8 mouse cellular contexts compared by ENCODE assay signal in the genomic region with DNA sequence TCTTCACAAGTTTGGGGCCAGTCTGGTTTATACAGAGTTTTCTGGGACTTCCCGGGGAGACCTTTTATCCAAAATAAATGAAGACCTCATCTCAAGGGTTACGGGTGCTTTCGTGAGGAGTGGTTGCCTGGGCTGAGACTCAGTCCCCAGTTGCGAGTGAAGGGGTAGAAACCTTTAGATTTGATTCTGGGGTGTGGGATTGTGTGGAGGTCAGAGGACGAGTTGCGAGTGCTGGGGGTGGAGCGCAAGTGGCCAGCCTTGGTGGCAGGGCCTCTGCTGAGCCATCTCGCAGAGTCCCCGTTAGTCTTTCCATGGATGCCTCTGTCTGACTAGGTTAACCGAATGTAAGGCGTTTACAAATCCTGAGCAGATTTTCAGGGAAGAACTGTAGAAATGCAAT. TPM values are rescaled to one million over a fixed set of nuclear protein-coding genes. Genes with fewer than 3 reads are reported as not detected.
DNase-seq lines count a peak whose midpoint lies in the region; ATAC-seq lines count a peak whose summit lies in the region.

No protein-coding gene starts in this region.

- no peaks in the 10 kb centered on the region for H3K9me3 ChIP-seq in forebrain, embryonic 14.5 days (replicated peaks; ENCODE audit: control insufficient read depth, low read length)
- H3K9me3 ChIP-seq in kidney, embryonic 16.5 days (ENCODE audit: low read length) = no peaks in the 10 kb centered on the region

- intact Hi-C loops in left cerebral cortex, postnatal 4 days (cut with DNase I) = loop anchor here (10.0 kb wide), 2 partner anchors 102 to 138 kb away; partner anchors contain the start of gene N4bp1

- no peak overlapping the region for H3K27ac ChIP-seq in forebrain, embryonic 14.5 days (ENCODE audit: low read depth, low read length)
- peak overlapping the region; percentile 71 for H3K27ac ChIP-seq in kidney, embryonic 16.5 days (ENCODE audit: low read length)

- peak; percentile 4; the same call in 1 of the 2 replicates for ATAC-seq in forebrain, embryonic 14.5 days
- peak; percentile 28; the same call in 1 of the 2 replicates for ATAC-seq in kidney, embryonic 16.5 days (ENCODE audit: low FRiP score, low TSS enrichment)

- H3K4me1 ChIP-seq in forebrain, embryonic 14.5 days (ENCODE audit: control insufficient read depth, insufficient read depth, low read length) = peaks cover 25% of the 10 kb centered on the region; the same call in 1 of the 2 replicates
- peaks cover 15% of the 10 kb centered on the region for H3K4me1 ChIP-seq in kidney, embryonic 16.5 days (ENCODE audit: insufficient read depth, low read length)

- DNase-seq in left cerebral cortex, postnatal 4 days = peak; percentile 13
- DNase-seq in left cerebral cortex, adult 9 months (ENCODE audit: low spot score in 2 of 2) = no peak
- peak; percentile 42 to 63 for DNase-seq in adrenal gland, postnatal 36 days
- no peak for DNase-seq in forebrain, embryonic 14.5 days (ENCODE audit: low spot score)
- DNase-seq in mesoderm, embryonic 11.5 days (ENCODE audit: low read depth, low spot score) = peak; percentile 4
- DNase-seq in layer of hippocampus, adult 9-10 months (ENCODE audit: low spot score) = no peak
- no peak for DNase-seq in urinary bladder, postnatal 25 days (ENCODE audit: low spot score)

- peak overlapping the region; percentile 99 for H3K9ac ChIP-seq in forebrain, embryonic 14.5 days (ENCODE audit: low read length)
- H3K9ac ChIP-seq in kidney, embryonic 16.5 days (replicated peaks; ENCODE audit: low read length) = peak overlapping the region; percentile 99

- WGBS in forebrain, embryonic 14.5 days = 2% methylated on average over 11 of the region's 11 CpGs
- WGBS in kidney, embryonic 16.5 days = 2% methylated on average over 11 of the region's 11 CpGs

- no peaks in the 10 kb centered on the region for H3K27me3 ChIP-seq in forebrain, embryonic 14.5 days (replicated peaks; ENCODE audit: control insufficient read depth, insufficient read depth, low read length)
- no peaks in the 10 kb centered on the region for H3K27me3 ChIP-seq in kidney, embryonic 16.5 days (ENCODE audit: insufficient read depth, low read length)

- H3K36me3 ChIP-seq in forebrain, embryonic 14.5 days (ENCODE audit: control insufficient read depth, insufficient read depth, low read length) = no peaks in the 10 kb centered on the region
- H3K36me3 ChIP-seq in kidney, embryonic 16.5 days (ENCODE audit: insufficient read depth, low read length) = no peaks in the 10 kb centered on the region

- peak overlapping the region; percentile 69 for H3K4me2 ChIP-seq in forebrain, embryonic 14.5 days (ENCODE audit: low read length)
- H3K4me2 ChIP-seq in kidney, embryonic 16.5 days (replicated peaks; ENCODE audit: low read depth, low read length) = peak overlapping the region; percentile 91

- H3K4me3 ChIP-seq in forebrain, embryonic 14.5 days (ENCODE audit: low read depth, low read length) = peak overlapping the region; percentile 93
- H3K4me3 ChIP-seq in kidney, embryonic 16.5 days (ENCODE audit: low read length) = peak overlapping the region; percentile 72

RNA-seq across cellular contexts. Expression of gene Siah1a, which starts 0.8 kb away (rescaled TPM):
- total RNA-seq in left cerebral cortex, postnatal 4 days (2021) = 10 to 100 TPM; 47.1 to 50.1 TPM
- 10 to 100 TPM; 18.1 to 21.3 TPM for total RNA-seq in adrenal gland, postnatal 36 days (2021)
- 104 and 111 TPM in 2 replicates for polyA plus RNA-seq in forebrain, embryonic 14.5 days (2014; fragmentation: Nextera tagmentation; extraction: Ambion mirVana)
- 31.7 and 40.1 TPM in 2 replicates for polyA plus RNA-seq in kidney, embryonic 16.5 days (2015; fragmentation: Nextera tagmentation; extraction: Ambion mirVana)

RNA-seq across cellular contexts. Expression of gene Gm10638, which starts 1.0 kb away (rescaled TPM):
- 1 to 10 TPM; 2.3 to 2.5 TPM for total RNA-seq in left cerebral cortex, postnatal 4 days (2021)
- total RNA-seq in adrenal gland, postnatal 36 days (2021) = 1 to 10 TPM; 3.0 to 4.4 TPM
- 5.8 and 6.0 TPM in 2 replicates for polyA plus RNA-seq in forebrain, embryonic 14.5 days (2014; fragmentation: Nextera tagmentation; extraction: Ambion mirVana)
- 2.6 and 3.5 TPM in 2 replicates for polyA plus RNA-seq in kidney, embryonic 16.5 days (2015; fragmentation: Nextera tagmentation; extraction: Ambion mirVana)

Comparison
In these comparisons a context has a peak if more than half of its experiments do, and no peak if none do; other contexts are left out.
1. DNase-seq: peak in left cerebral cortex, postnatal 4 days (single experiment), adrenal gland, postnatal 36 days (2 of 2) and mesoderm, embryonic 11.5 days (single experiment); none in left cerebral cortex, adult 9 months (0 of 2), forebrain, embryonic 14.5 days (single experiment), layer of hippocampus, adult 9-10 months (single experiment) and urinary bladder, postnatal 25 days (single experiment).